Mouse (Mus musculus): ENCODE measurements around the gene Olfr1467. TPM values are rescaled to one million over a fixed set of nuclear protein-coding genes. Genes with fewer than 3 reads are reported as not detected.

Gene Olfr1467
- total RNA-seq (2014; rRNA removed) = not detected in 2 replicates
- polyA plus RNA-seq (2012; rRNA removed) = not detected in 2 replicates

- DNase-seq (ENCODE audit: extremely low read depth, low read depth, low spot score) = no peak
Measured at GRCm38 (mm10) chr19:13361936-13362335, at the start of gene Olfr1467. Olfr1467 (plus strand) TSS chr19:13362236.

DNA sequence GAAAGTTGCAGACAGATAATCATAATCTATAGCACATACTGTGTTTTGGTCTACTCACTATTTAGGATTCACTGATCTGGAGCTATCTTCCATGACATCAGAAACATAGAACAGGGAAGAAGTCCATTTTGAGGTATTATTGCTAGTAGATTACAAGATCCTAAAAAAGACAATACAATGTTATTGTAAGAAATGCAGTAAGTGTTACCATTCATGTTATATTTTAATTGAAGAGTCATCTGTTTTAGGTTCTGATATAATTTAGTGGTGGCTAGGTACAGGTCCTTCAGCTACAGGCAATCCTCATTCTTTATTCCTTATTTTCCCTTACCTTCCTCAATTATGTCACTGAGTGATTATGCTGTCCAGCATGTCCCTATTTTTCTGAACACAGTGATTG is 46.6 kb upstream of the Olfr1467 start, which contains the start of gene Olfr1465:
TSS of gene Olfr1465 (minus strand) at position 101 of the 400 bp plus-strand sequence.
- H3K79me2 ChIP-seq (ENCODE audit: control insufficient read depth, insufficient read depth, low read length) = no peaks in the 10 kb centered on the region
- no peak within 1 kb of the TSS for H3K27ac ChIP-seq (replicated peaks; ENCODE audit: insufficient read depth, low read depth, low read length)

More at GRCm38 (mm10) chr19:13361936-13362335, at the start of gene Olfr1467:
- TF ChIP-seq POLR2A (IDR thresholded peaks at IDR 0.05; ENCODE audit: extremely low read depth, insufficient read depth, low read length) (no peak), CTCF (IDR thresholded peaks at IDR 0.05; ENCODE audit: low read depth, low read length) (no peak)
- Histone ChIP-seq H3K27me3 (ENCODE audit: control insufficient read depth, insufficient read depth, low read length) (no peaks in the 10 kb centered on the region), H3K4me3 (ENCODE audit: insufficient read depth, low read depth, low read length) (no peak within 1 kb of the TSS), H3K27ac (replicated peaks; ENCODE audit: insufficient read depth, low read depth, low read length) (no peak within 1 kb of the TSS), H3K36me3 (ENCODE audit: control insufficient read depth, insufficient read depth, low read length) (no peaks in the 10 kb centered on the region), H3K9ac (ENCODE audit: low read depth, low read length) (no peak within 1 kb of the TSS), H3K79me2 (ENCODE audit: control insufficient read depth, insufficient read depth, low read length) (no peaks in the 10 kb centered on the region), H3K4me1 (ENCODE audit: control insufficient read depth, insufficient read depth, low read length) (no peaks in the 10 kb centered on the region)
- 62% methylated on average over 2 of the region's 2 CpGs for WGBS

DNA sequence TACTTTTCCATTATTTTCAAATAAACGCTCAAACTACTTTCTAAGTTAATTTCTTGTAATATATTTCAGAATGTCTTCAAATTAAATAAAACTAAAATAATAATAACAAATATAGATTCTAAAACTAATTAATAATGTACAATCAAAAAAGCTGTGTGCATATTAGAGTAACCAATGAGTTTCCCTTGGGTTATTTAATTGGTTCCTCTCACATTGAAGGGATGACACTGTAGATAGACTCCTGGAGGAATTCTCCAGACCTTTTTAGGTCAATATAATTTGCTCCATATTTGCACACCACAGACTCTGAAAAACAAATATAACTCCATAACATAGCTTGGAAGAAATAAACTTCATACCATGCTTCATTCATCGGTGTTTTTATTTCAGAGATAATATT is 23.5 kb upstream of the Olfr1467 start, which contains the start of gene Olfr1466:
TSS of gene Olfr1466 (plus strand) at position 301 of the 400 bp plus-strand sequence.
- no peak within 1 kb of the TSS for H3K27ac ChIP-seq (replicated peaks; ENCODE audit: insufficient read depth, low read depth, low read length)
- TF ChIP-seq CTCF (IDR thresholded peaks at IDR 0.05; ENCODE audit: low read depth, low read length) (no peak), POLR2A (IDR thresholded peaks at IDR 0.05; ENCODE audit: extremely low read depth, insufficient read depth, low read length) (no peak)
- H3K27me3 ChIP-seq (ENCODE audit: control insufficient read depth, insufficient read depth, low read length) = no peaks in the 10 kb centered on the region
- H3K4me3 ChIP-seq (ENCODE audit: insufficient read depth, low read depth, low read length) = no peak within 1 kb of the TSS
- H3K36me3 ChIP-seq (ENCODE audit: control insufficient read depth, insufficient read depth, low read length) = no peaks in the 10 kb centered on the region
- H3K4me1 ChIP-seq (ENCODE audit: control insufficient read depth, insufficient read depth, low read length) = no peaks in the 10 kb centered on the region
- DNase-seq (ENCODE audit: extremely low read depth, low read depth, low spot score) = no peak
- WGBS = 85% methylated on average over 2 of the region's 2 CpGs
- no peaks in the 10 kb centered on the region for H3K79me2 ChIP-seq (ENCODE audit: control insufficient read depth, insufficient read depth, low read length)
- no peak within 1 kb of the TSS for H3K9ac ChIP-seq (ENCODE audit: low read depth, low read length)

More for the DNA sequence above, 46.6 kb upstream of the Olfr1467 start, which contains the start of gene Olfr1465:
- no peaks in the 10 kb centered on the region for H3K27me3 ChIP-seq (ENCODE audit: control insufficient read depth, insufficient read depth, low read length)
- H3K4me3 ChIP-seq (ENCODE audit: insufficient read depth, low read depth, low read length) = no peak within 1 kb of the TSS
- no peak for DNase-seq (ENCODE audit: extremely low read depth, low read depth, low spot score)
- TF ChIP-seq CTCF (IDR thresholded peaks at IDR 0.05; ENCODE audit: low read depth, low read length) (no peak), POLR2A (IDR thresholded peaks at IDR 0.05; ENCODE audit: extremely low read depth, insufficient read depth, low read length) (no peak)
- no peak within 1 kb of the TSS for H3K9ac ChIP-seq (ENCODE audit: low read depth, low read length)
- no peaks in the 10 kb centered on the region for H3K36me3 ChIP-seq (ENCODE audit: control insufficient read depth, insufficient read depth, low read length)
- no peaks in the 10 kb centered on the region for H3K4me1 ChIP-seq (ENCODE audit: control insufficient read depth, insufficient read depth, low read length)

GRCm38 (mm10) chr19:13407549-13407948 is 45.5 kb downstream of the Olfr1467 start, which contains the start of gene Olfr1469:
Olfr1469 (plus strand) TSS chr19:13407849.
- WGBS = 66% methylated on average over 2 of the region's 2 CpGs
- H3K4me1 ChIP-seq (ENCODE audit: control insufficient read depth, insufficient read depth, low read length) = no peaks in the 10 kb centered on the region
- TF ChIP-seq POLR2A (IDR thresholded peaks at IDR 0.05; ENCODE audit: extremely low read depth, insufficient read depth, low read length) (no peak), CTCF (IDR thresholded peaks at IDR 0.05; ENCODE audit: low read depth, low read length) (no peak)
- H3K79me2 ChIP-seq (ENCODE audit: control insufficient read depth, insufficient read depth, low read length) = no peaks in the 10 kb centered on the region
- no peak within 1 kb of the TSS for H3K27ac ChIP-seq (replicated peaks; ENCODE audit: insufficient read depth, low read depth, low read length)
- H3K4me3 ChIP-seq (ENCODE audit: insufficient read depth, low read depth, low read length) = no peak within 1 kb of the TSS
- H3K27me3 ChIP-seq (ENCODE audit: control insufficient read depth, insufficient read depth, low read length) = no peaks in the 10 kb centered on the region
- H3K9ac ChIP-seq (ENCODE audit: low read depth, low read length) = no peak within 1 kb of the TSS
- H3K36me3 ChIP-seq (ENCODE audit: control insufficient read depth, insufficient read depth, low read length) = no peaks in the 10 kb centered on the region
- DNase-seq (ENCODE audit: extremely low read depth, low read depth, low spot score) = no peak

Other genes starting within 250 kb of the Olfr1467 start
- gene Olfr1459, start 212.7 kb upstream of the Olfr1467 start, total RNA-seq (2014; rRNA removed) = not detected in 2 replicates
- not detected in 2 replicates for gene Olfr1459, start 212.7 kb upstream of the Olfr1467 start, polyA plus RNA-seq (2012; rRNA removed)
- not detected in 2 replicates for gene Olfr1461, start 199.2 kb upstream of the Olfr1467 start, total RNA-seq (2014; rRNA removed)
- not detected in 2 replicates for gene Olfr1461, start 199.2 kb upstream of the Olfr1467 start, polyA plus RNA-seq (2012; rRNA removed)
- not detected in 2 replicates for gene Olfr1462, start 176.5 kb upstream of the Olfr1467 start, total RNA-seq (2014; rRNA removed)
- not detected in 2 replicates for gene Olfr1462, start 176.5 kb upstream of the Olfr1467 start, polyA plus RNA-seq (2012; rRNA removed)
- gene Olfr1463, start 130.9 kb upstream of the Olfr1467 start, total RNA-seq (2014; rRNA removed) = not detected in 2 replicates
- not detected in 2 replicates for gene Olfr1463, start 130.9 kb upstream of the Olfr1467 start, polyA plus RNA-seq (2012; rRNA removed)
- gene Olfr1465, start 46.7 kb upstream of the Olfr1467 start, total RNA-seq (2014; rRNA removed) = not detected in 2 replicates
- not detected in 2 replicates for gene Olfr1465, start 46.7 kb upstream of the Olfr1467 start, polyA plus RNA-seq (2012; rRNA removed)
- not detected in 2 replicates for gene Olfr1466, start 23.4 kb upstream of the Olfr1467 start, total RNA-seq (2014; rRNA removed)
- gene Olfr1466, start 23.4 kb upstream of the Olfr1467 start, polyA plus RNA-seq (2012; rRNA removed) = not detected in 2 replicates
- not detected in 2 replicates for gene Olfr1469, start 45.6 kb downstream of the Olfr1467 start, total RNA-seq (2014; rRNA removed)
- gene Olfr1469, start 45.6 kb downstream of the Olfr1467 start, polyA plus RNA-seq (2012; rRNA removed) = not detected in 2 replicates
- gene Olfr1471, start 81.2 kb downstream of the Olfr1467 start, total RNA-seq (2014; rRNA removed) = not detected in 2 replicates
- gene Olfr1471, start 81.2 kb downstream of the Olfr1467 start, polyA plus RNA-seq (2012; rRNA removed) = not detected in 2 replicates
- gene Olfr1472, start 93.8 kb downstream of the Olfr1467 start, total RNA-seq (2014; rRNA removed) = not detected in 2 replicates
- gene Olfr1472, start 93.8 kb downstream of the Olfr1467 start, polyA plus RNA-seq (2012; rRNA removed) = not detected in 2 replicates
- not detected in 2 replicates for gene Olfr1474, start 107.3 kb downstream of the Olfr1467 start, total RNA-seq (2014; rRNA removed)
- not detected in 2 replicates for gene Olfr1474, start 107.3 kb downstream of the Olfr1467 start, polyA plus RNA-seq (2012; rRNA removed)
- not detected in 2 replicates for gene Olfr1475, start 118.0 kb downstream of the Olfr1467 start, total RNA-seq (2014; rRNA removed)
- gene Olfr1475, start 118.0 kb downstream of the Olfr1467 start, polyA plus RNA-seq (2012; rRNA removed) = not detected in 2 replicates
- not detected in 2 replicates for gene Olfr1477, start 138.3 kb downstream of the Olfr1467 start, total RNA-seq (2014; rRNA removed)
- gene Olfr1477, start 138.3 kb downstream of the Olfr1467 start, polyA plus RNA-seq (2012; rRNA removed) = not detected in 2 replicates
- not detected in 2 replicates for gene Olfr1480, start 165.7 kb downstream of the Olfr1467 start, total RNA-seq (2014; rRNA removed)
- gene Olfr1480, start 165.7 kb downstream of the Olfr1467 start, polyA plus RNA-seq (2012; rRNA removed) = not detected in 2 replicates
- gene Olfr1484, start 221.3 kb downstream of the Olfr1467 start, total RNA-seq (2014; rRNA removed) = not detected in 2 replicates
- gene Olfr1484, start 221.3 kb downstream of the Olfr1467 start, polyA plus RNA-seq (2012; rRNA removed) = not detected in 2 replicates

Data from liver, adult 2 months (tissue).